Mouse (Mus musculus) left cerebral cortex, adult 6 months (tissue): ENCODE measurements around the gene Zfp712. TPM values are rescaled to one million over a fixed set of nuclear protein-coding genes. Genes with fewer than 3 reads are reported as not detected.

ENCODE experiments used
- long read RNA-seq, 2 experiments: library from polyadenylated mRNA; unstranded; transcript quantifications; one replicate each; pipeline ENCODE4 v2.0.0; 2019 to 2020
- polyA plus RNA-seq: library from polyadenylated mRNA; unstranded; fragments of <200 nt; fragmentation: Nextera tagmentation; gene quantifications from 2 replicates; pipeline ENCODE4 v1.2.3, GENCODE M21; 2021

The Zfp712 gene
- 2.7 and 4.0 TPM in 2 replicates for polyA plus RNA-seq
- long read RNA-seq, experiment 1, transcript Zfp712-201 (4 exons, 3,968 nt): major isoform, 46 of 55 reads
- long read RNA-seq, experiment 1, partial matches to known transcripts: 0 of 55 reads
- long read RNA-seq, experiment 1, other reads (novel, unspliced or antisense): 9 of 55 reads
- long read RNA-seq, experiment 2, partial matches to known transcripts: 0 of 5 reads
- long read RNA-seq, experiment 2, other reads (novel, unspliced or antisense): 1 of 5 reads

DNA sequence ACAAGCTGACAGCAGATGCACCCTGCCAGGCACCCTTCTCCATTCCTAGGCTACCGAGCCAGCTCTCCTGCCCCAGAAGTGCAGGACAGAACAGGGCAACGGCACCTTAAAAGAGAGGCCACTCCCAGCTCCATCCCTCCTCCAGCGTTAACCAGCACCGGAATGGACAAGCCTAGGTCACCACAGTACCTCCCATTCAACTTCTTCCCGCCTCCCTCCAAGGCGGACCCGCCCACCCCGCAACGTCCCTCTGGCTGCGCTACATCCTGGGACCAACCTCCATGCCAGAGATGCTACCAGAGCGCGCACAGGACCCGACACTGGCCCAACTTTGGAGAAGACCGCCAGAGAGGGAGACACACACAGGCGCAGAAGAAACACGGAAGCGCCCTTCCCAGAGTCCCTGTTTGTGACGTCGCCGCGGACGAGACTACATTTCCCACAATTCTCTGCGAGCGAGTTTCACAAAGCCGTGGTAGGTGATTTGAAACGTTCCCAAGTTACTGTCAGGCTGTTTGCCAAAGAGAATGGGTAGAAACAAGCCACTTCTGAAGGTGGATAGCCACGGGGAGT is at the start of gene Zfp712:
Zfp712 (minus strand) TSS at position 385 of the 573 bp plus-strand sequence.

DNA sequence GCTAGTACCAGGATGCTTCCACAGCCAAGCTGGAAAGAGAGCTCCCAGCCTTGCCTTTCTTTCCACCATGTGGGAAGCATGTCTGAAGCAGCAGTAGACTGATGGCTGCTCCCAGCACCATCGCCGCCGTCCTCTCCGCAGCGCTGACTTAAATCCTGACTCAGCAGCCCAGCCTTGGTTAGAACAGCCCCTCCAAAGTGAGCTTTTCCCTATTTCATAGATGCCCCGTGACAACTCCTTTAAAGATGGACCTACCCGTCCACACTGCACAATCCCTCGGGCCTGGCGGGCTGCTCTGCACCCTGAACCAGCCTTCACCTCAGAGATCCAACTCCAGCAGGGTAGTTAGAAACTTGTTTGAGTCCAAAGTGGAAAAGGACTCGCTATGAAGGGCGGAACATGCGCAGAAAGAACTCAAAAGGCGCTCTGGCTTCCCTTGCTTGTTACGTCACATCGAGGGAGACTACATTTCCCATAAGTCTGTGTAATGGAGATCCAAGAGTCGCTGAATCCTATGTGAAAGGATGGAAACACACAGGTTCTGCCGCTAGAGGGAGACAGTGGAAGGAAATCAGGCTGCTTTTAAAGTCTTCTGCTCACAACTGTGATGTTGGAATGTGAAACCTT is 47.3 kb upstream of the Zfp712 start, which contains the start of gene Gm28557:
Gm28557 (minus strand) TSS at position 411 of the 627 bp plus-strand sequence.

GRCm38 (mm10) chr13:67097876-67098275 is 36.9 kb upstream of the Zfp712 start, which contains the start of gene Zfp708:
Zfp708 (minus strand) TSS chr13:67097976.

Other genes with a start within 250 kb of the Zfp712 start
- gene Gm10767, start 156.3 kb downstream of the Zfp712 start, polyA plus RNA-seq: 1.8 and 1.9 TPM in 2 replicates
- gene Zfp708, start 36.8 kb upstream of the Zfp712 start, polyA plus RNA-seq: 1.3 and 2.5 TPM in 2 replicates
- 1.8 TPM in 2 replicates for gene Gm28557, start 47.4 kb upstream of the Zfp712 start, polyA plus RNA-seq
- 0.06 TPM in 1 of 2 replicates, not detected in the other for gene Rslcan18, start 55.1 kb upstream of the Zfp712 start, polyA plus RNA-seq
- gene Zfp759, start 60.5 kb upstream of the Zfp712 start, polyA plus RNA-seq: 2.0 and 2.2 TPM in 2 replicates
- gene Rsl1, start 112.0 kb upstream of the Zfp712 start, polyA plus RNA-seq: 2.1 and 2.6 TPM in 2 replicates
- gene Zfp455, start 133.3 kb upstream of the Zfp712 start, polyA plus RNA-seq: 0.83 and 1.4 TPM in 2 replicates
- 1.7 and 3.0 TPM in 2 replicates for gene Zfp458, start 217.3 kb upstream of the Zfp712 start, polyA plus RNA-seq
- 0.25 and 0.26 TPM in 2 replicates for gene Zfp457, start 245.3 kb upstream of the Zfp712 start, polyA plus RNA-seq